Mouse (Mus musculus) urinary bladder, adult 2 months (tissue): ENCODE measurements at regions not wholly inside any gene's neighbourhood (a gene's known extent, or its start where the extent isn't known, plus 50 kb on each side); places are given as distances from the start of the nearest gene placed in this dataset.
"Not testable (repeated sequence)": the region's sequence is repeated elsewhere in the genome, so short reads cannot be mapped to it uniquely, and the experiment has no call there.

ENCODE experiments used
- DNase-seq: peaks from one replicate; pipeline ENCODE4 v3.0.0; 2022; ENCODE audit warnings: low spot score

DNA sequence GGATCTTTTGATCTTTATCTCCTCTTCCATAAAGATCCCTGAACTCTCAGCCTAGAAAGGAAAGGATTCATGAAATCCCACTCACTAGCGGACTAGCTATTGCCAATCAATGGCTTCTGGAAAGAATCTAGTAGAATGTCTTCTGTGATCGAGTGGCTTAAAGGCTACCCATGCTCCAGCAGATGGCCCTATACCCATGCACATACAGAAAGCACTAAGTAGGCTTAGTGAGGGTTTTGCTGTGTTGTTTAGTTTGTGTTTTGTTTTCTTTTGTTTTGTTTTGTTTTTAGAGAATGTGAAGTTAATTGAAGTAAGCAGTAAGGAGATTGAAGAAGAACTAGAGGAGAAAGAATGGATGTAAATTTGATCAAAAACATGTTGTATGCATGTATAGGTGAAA lies 187.5 kb downstream of the Kctd12 start:
- no peak for DNase-seq

DNA sequence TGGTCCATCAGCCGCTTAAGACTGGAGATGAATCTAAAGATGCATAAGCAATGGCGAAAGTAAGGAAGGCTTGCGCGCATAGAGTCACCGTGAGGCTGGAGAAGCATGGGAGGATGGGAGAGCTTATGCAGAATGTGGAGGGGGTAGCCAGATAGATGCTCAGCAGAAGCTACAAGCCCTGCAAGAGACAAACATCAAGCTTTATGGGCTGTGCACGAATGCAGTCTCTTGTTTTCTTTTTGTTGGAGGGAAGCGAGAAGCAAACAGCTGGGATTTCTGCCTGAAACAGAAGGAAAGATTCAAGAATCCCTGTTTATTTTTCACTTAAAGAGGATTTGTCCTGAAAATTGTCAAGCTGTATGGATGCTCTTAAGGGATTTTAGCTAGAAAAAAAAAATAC lies 188.7 kb downstream of the Kctd12 start:
- no peak for DNase-seq

DNA sequence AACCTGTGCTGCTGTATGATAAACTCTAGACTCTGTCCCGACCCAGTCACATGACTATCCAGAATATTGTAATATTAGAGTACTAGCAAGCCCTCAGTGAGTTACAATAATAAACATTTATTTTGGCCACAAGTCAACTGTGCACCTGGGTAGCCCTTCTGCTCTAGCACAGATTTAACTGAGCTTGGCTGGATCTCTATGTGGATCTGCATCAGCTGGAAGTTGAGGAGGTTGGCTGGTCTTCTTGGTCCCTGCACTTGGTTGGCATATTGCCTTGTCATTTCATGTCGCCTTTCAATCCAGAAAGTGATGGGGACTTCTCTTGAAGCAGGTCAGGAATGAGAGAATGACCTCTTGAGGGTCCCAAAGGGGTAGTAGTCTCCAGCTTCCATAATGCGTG lies 191.5 kb downstream of the Kctd12 start:
- DNase-seq: no peak

DNA sequence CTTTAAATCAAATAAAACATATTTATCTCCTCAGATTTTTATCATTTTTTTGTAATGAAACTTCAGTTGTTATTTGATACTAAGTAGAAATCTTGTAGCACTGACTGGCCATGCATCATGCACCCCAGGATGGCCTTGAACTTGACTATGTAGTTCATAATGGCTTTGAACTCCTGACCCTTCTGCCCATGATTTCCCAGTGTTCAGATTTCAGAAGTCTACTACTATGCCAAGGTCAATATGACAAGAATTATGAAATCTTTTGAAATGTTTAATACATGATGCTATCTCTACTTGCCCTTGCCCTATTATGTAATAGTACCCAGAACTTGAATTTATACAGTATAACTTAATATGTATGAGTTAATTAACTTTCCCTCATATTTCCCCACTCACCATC lies 200.2 kb downstream of the Kctd12 start:
- no peak for DNase-seq

DNA sequence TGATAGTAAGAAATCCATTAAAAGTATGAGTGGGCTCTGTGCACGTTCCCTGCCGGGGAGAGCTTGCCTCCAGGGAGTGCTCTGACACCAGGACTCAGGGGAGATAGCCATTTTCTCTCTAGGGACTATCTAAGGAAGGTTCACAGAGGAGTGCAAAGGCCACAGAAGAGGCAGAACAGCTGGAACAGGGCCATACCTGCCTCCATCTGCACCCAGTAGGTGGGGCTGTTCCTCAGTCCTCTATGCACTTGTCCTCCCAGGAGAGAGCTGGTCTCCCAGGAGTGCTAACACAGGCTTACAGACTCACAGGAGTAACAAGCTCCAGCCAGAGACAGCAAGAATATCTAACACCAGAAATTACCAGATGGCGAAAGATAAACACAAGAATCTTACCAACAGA lies 212.7 kb downstream of the Kctd12 start:
- no peak for DNase-seq

DNA sequence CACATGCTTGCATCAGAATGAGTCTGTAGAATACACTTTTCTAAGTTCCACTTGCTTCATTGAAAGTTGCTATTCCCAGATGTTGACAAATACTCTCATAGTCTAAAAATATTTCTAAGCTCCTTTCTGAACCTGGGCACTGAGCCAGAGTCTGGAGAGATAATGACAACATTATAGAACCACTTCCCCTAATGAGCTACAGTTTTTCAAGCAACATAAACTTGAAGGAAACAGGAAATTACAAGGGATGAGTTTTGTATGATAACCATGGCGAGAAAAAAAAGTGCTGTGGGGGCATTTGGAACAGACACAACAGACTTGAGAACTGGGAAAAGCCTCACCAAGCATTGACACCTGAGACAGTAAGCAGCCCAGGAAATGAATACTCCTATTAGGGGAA lies 233.8 kb downstream of the Kctd12 start:
- no peak for DNase-seq

DNA sequence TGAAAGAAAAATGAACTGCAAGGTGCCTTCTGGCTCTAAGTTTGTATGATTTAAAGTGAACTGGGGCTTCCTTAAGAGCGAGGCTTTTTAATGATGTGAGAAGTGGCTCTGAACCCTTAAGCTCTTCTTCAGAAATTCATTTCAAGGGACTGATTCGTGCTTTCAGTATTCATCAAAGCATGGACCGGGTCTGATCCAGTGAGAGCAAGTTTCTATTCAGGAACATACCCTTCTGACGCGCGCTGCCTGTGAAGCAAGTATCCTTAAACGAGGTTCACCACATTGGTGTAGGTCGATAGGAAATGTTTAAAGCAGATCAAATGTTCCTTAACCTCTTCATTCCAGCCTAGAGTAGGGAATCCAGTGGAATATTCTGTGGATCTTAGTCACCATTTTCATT lies 240.1 kb downstream of the Kctd12 start:
- DNase-seq: no peak

DNA sequence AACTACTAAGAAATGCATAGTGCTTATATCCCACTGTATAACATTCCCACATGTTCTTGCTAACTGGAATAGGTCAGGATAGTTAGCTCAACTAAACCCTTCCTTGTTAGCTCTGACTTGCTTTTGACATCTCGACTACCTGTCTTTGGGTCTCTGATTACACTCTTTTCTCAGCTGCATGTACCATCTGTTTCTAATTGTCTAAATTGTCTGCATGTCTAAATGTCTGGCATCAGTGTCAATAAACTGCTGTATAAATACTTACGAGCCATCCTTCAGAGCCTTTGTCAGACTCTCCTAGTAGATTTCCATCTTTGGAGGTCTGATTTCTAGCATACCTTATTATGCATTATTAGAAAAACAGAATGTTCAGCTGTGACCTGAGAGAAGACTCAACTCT lies 245.8 kb downstream of the Kctd12 start:
- no peak for DNase-seq

DNA sequence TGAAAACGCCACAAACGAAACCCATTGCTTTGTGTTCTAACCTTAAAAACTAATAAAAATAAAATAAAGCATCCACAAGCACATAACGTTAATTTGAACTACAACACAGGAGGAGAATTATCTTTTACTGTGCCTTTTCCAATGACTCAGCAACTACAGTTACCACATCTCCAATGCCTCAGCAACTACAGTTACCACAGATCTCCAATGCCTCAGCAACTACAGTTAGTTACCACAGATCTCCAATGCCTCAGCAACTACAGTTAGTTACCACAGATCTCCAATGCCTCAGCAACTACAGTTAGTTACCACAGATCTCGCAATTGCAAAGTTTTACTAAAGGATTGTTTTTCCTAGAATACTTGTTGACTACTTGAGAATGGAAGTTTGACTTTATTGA lies 248.7 kb downstream of the Kctd12 start:
- not testable (repeated sequence) for DNase-seq

DNA sequence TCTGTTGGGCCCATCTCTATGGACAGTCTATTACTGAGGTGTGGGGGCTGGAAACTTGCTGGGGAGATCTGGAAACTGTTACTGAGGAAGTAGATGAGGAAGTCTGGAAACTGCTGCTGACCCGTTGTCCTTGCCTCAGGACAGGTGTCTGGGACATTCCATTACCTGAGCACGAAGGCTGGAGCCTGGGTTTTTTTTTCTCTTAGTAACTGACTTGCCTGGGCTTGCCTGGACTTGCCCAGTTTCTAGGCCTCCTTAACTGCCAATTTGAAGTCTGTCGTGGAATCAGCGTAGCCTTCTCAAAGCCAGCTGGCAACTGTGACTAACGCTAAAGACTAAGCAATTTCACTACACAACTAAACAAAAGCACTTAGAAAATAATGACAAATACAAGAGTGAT lies 250.7 kb downstream of the Kctd12 start:
- no peak for DNase-seq

DNA sequence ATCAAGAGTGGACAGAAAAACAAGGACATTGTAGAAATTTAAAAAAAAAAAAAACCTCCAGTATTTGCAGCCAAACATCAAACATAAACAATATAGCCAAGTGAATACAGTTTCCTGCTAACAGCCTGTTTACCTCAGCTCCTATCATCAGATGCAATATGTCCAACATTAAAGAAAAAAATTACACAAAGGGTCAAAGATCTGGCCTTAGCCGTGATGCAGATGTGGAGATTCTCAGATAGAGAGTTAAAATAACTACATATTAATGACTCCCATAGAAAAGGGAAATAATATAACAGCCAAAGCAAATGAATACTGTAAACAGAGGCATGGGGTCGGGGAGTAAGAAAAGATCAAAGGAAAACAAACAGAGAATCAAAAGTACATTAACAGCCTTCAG lies 259.8 kb downstream of the Kctd12 start:
- DNase-seq: no peak

DNA sequence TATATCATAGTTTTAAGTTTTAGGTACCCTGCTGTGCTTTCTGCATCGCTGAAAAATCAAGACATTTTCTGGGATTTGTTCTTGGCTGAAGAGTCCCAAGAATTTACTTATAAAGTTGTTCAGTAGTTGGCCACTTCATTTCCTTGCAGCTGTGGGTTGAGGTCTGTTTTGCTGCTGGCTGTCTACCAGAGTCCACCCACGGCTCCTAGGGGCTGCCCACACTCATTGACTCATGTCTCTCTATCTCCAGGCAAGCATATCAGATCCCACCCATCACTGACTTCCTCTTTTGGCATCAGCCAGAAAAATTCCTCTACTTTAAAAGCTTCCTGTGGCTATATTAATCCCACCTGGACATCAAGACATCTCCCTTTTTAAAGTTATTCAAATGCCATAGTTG lies 263.9 kb downstream of the Kctd12 start:
- no peak for DNase-seq

DNA sequence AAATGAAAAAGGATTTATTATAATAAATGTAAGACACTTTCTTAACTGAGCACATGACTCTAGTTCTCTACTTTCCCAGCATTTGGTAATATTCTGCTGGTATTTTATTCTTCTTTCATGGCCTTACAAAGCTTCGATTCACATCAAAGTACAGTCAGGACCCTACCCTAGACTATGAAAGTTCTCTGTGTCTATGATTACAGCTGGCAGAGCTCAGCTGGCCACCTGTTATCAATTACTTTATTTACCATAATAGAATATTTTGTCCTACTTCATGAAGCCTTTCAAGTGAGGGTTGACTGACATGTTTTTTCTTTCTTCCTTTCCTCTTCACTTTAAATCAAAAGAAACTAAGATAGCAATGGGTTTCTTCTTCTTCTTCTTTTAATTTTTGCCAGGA lies 269.8 kb downstream of the Kctd12 start:
- DNase-seq: no peak

DNA sequence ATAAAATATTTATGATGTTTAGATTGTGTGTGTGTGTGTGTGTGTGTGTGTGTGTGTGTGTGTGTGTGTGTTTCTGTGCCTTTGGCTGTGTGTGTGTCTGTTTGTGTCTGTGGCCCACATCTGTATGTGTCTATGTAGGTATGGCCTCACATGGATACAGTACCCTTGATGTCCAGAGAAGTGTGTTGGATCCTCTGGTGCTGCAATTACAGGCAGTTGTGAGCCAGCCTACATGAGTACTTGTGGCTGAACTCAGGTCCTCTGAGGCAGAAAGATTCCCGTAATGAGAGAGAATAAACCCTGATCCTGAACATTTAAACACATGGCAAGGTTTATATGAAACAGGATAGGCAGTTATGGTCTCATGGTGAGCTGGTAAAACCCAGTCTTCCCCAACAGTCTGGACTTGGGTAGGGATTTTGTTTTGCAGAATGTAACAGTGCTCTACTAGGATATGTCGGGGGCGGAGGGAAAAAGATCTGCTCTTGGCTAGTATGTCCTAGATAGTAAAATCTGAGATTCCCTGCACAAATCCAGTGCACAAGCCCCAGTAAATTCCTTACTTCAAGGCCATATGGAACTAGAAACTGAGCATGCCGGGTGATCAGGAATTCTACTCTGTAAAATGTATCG lies 275.6 kb downstream of the Kctd12 start:
- no peak for DNase-seq

DNA sequence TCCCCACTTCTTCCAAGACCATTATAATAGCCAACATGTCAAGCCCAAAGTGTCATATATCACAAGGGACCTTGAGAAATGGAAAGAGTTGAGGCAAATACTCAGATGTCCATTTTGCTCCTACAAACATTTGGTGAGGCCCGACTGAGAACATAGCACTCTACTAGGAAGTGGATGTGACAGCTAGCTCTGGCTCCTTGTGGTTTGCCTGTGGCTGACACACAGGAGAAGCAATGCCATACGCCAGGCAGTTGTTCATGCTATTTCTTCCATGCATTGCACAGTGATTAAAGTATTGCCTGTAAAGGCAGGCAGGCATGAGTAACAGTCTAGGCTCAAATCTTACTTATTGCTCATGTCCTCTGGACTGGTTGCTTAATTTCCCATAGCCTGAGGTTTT lies 281.3 kb downstream of the Kctd12 start:
- DNase-seq: no peak

DNA sequence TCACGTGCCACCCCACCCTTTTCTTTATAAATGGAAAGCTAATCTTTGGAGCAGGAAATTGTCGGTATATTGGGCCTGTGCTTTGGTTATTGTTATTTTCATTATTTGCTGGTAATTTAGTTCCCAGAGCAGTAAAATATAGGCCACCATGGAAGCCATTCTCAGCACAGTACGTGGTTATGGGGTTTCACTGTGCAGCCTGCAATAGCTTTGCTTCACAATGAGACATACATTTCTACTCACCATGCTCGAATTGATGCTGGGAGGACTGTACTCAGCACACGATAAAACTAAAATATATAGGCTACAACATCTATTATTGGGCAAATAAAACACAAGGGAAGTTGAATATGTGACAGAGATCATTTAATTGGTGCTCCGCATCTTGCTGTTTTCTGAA lies 282.0 kb downstream of the Kctd12 start:
- DNase-seq: no peak

DNA sequence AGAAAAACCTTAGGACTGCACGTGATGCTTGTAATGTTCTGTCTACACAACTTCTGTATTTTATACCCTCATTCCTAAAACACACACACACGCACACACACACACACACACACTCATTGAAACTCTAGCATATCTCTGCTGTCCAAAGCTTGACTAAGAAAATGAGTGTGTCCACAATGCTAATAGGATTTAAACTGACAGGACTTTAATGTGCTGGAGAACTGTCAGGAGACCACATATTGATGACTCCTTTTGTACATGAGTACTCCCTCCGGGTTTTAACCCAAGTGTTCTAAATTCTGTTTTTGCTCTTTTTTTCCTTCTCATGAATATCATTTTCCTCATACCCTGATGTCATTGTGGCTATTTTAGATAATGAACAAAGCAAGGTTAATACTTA lies 283.4 kb downstream of the Kctd12 start:
- no peak for DNase-seq

DNA sequence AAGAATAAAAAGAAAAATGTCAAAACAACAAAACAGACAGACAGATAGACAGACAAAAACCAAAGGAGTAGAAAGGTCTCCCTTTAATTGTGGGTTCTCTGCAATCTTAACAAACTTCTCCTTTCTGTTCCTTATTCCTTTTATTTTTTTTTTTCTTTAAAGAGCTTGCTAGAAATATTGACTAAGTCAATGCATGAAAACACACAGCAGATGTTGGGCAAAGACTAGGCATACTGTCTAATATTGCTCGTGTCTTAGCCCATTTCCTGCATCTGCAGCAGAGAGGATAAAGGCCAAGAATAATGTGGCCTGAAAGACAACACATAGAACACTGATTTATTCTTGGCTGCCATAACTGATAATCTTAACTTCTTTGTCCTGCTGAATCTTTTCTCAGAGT lies 295.6 kb downstream of the Kctd12 start:
- DNase-seq: no peak

DNA sequence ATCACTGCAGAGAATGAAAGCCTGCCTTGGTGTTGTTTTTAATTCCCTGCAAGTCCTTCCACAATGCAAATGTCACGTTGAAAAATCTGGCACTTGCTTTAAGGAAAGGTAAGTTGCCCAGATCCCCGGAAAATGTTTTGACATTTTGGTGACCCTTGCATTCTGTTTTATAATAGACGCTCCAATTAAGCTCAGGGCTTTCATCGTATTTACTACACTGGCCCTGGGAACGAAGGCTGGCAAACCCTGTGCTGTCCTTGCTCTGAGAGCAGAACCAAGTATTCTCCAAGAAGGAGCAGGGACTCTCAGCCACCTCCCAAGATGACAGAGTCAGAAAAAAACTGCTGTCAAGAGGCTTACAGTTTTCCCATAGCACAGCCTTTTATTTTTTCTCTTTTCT lies 305.9 kb downstream of the Kctd12 start:
- no peak for DNase-seq

DNA sequence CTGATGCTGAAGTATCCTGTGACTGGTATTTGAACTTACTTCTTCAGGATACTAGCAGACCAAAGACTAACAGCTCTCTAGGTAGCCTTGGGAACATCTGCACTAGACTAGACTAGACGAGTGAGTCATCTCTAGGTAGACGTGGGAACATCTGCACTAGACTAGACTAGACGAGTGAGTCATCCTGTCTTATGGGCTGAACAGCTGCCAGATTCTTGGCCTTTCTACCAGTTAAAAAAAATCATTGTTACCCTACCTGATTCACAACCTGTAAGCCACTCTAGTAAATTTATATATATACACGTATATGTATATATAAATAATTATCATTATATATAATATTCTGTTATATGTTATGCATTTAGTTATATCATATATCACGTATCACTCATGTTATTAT lies 307.8 kb downstream of the Kctd12 start:
- no peak for DNase-seq

DNA sequence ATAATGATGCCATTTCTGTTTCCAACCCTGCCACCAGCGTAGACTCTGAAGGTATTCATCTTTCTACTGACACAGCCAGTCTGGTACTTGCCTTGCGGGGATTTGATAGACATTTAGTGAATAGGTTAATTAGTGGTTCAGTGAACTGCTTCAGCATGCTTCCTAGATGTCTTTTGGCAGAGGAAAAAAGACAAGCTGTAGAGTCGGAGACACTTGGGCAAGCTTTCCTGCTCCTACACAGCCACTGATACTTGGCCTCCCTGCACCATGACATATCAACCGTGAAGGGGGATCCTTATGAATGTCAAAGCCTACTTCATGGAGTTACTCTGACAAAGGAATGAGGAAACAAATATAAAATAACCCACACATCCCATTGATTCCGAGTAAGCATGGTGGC lies 308.7 kb downstream of the Kctd12 start:
- no peak for DNase-seq

DNA sequence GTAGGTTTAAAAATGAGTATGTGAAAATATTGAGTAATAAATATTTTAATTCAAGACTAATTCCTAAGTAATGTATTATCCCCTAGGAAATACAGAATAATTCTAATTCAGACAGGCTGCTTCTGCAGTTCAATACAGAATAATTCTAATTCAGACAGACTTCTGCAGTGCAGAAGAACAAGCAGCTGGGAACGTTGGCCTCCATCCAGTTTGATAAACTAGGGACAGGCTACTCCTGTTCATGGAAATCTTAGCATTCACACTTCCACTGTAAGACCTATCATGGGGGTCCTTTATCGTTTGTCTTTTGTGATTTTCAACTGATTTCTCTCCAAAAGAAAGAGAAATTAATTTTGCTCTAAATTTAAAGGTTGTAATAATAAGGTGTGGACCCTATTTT lies 319.2 kb downstream of the Kctd12 start:
- no peak for DNase-seq

DNA sequence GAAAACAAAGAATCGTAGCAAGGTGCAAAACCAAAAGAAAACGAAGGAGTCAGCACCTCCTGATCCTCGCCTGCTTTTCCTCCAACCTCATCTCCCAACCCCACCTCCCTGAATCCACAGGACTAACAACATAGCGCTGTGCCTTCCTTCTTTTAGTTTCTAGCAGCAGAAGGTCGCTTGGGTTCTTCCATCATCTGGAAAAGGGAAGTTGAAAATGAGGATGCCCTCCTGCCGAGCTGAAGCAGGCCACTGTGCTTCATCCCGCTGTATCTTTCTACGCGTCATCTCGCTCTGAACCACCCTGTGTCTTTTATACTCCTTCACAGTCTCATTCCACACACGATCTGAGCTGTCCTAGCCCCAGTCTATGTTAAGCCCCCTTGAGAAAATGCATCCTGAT lies 322.1 kb downstream of the Kctd12 start:
- DNase-seq: no peak

DNA sequence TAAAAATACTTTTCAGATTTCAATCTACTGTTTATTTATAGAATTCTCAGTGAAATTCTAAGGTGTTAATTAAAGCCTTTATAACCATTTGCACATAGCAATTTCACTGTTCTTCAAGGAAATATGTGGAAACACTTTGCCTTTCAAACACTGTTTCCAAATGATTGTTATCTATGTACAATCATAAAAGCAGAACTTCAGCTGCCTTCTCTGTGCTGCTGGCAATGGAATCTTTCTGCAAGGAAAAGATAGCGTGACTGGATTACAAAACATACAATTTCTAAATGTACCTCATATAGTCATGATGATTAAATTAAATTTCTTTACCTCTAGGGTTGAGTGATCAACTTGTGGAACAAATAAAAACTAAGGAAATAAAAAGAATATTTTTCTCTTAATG lies 326.2 kb downstream of the Kctd12 start:
- DNase-seq: no peak

DNA sequence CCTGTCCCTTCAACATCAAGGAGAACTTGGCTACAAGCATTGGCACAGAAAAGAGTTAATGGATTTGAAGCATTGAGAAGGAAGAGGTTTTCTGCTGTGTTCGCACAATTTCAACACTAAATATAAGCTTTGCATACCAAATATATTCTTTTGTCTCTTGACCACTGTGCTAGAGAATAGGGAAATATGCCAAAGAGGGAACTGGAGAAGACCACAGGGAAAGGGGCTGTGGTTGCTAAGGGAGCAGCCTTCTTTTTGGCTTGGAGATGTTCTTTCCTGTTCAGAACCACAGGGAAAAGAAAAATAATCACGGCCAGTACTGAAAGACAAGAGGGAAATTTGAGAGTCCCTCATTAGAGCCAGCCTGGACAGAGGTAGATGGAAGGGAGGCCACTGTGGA lies 352.8 kb downstream of the Kctd12 start:
- DNase-seq: no peak
